Mouse (Mus musculus): Measurements from ENCODE around the gene Mtr. TPM values are rescaled to one million over a fixed set of nuclear protein-coding genes. Genes with fewer than 3 reads are reported as not detected.

The Mtr gene
- 10.2 and 11.3 TPM in 2 replicates for polyA plus RNA-seq (2016; fragmentation: Nextera tagmentation; extraction: Ambion mirVana)

GRCm38 (mm10) chr13:12257391-12258380 lies at the start of gene Mtr:
TSS of gene Mtr (minus strand) at chr13:12258113.
- Histone ChIP-seq H3K9ac (replicated peaks) (peak within 1 kb of the TSS; percentile 72), H3K27me3 (no peaks in the 10 kb centered on the region), H3K4me2 (replicated peaks) (peak within 1 kb of the TSS; percentile 67), H3K9me3 (peaks cover 5% of the 10 kb centered on the region; the same call in 1 of the 2 replicates), H3K4me3 (peak within 1 kb of the TSS; percentile 76), H3K36me3 (no peaks in the 10 kb centered on the region; the same call in 1 of the 2 replicates), H3K27ac (replicated peaks) (peak within 1 kb of the TSS; percentile 86), H3K4me1 (peaks cover 13% of the 10 kb centered on the region)
- peak; percentile 100 for ATAC-seq (ENCODE audit: low FRiP score, low read depth)
- under 1% methylated on average over 69 of the region's 69 CpGs for WGBS

- Histone ChIP-seq H3K4me1 (no peaks in the 10 kb centered on the region), H3K27me3 (no peaks in the 10 kb centered on the region), H3K27ac (replicated peaks) (no peak overlapping the region), H3K9ac (replicated peaks) (no peak overlapping the region), H3K36me3 (no peaks in the 10 kb centered on the region), H3K4me2 (replicated peaks) (no peak overlapping the region), H3K9me3 (no peaks in the 10 kb centered on the region), H3K4me3 (no peak overlapping the region)
- 83% methylated on average over 4 of the region's 4 CpGs for WGBS
- no peak for ATAC-seq (ENCODE audit: low FRiP score, low read depth)
Observed at GRCm38 (mm10) chr13:12307286-12307685, 49.4 kb upstream of the Mtr start.

- no peak for ATAC-seq (ENCODE audit: low FRiP score, low read depth)
- Histone ChIP-seq H3K9me3 (no peaks in the 10 kb centered on the region), H3K9ac (replicated peaks) (no peak overlapping the region), H3K27ac (replicated peaks) (no peak overlapping the region), H3K27me3 (no peaks in the 10 kb centered on the region), H3K4me3 (no peak overlapping the region), H3K36me3 (no peaks in the 10 kb centered on the region), H3K4me2 (replicated peaks) (no peak overlapping the region), H3K4me1 (no peaks in the 10 kb centered on the region)
- WGBS, result 84% methylated on average over 8 of the region's 8 CpGs
Observed at GRCm38 (mm10) chr13:12305540-12305939, 47.6 kb upstream of the Mtr start.

GRCm38 (mm10) chr13:12304991-12305390 lies 47.1 kb upstream of the Mtr start:
- Histone ChIP-seq H3K27me3 (no peaks in the 10 kb centered on the region), H3K36me3 (no peaks in the 10 kb centered on the region), H3K4me2 (replicated peaks) (no peak overlapping the region), H3K9ac (replicated peaks) (no peak overlapping the region), H3K4me1 (no peaks in the 10 kb centered on the region), H3K27ac (replicated peaks) (no peak overlapping the region), H3K4me3 (no peak overlapping the region), H3K9me3 (no peaks in the 10 kb centered on the region)
- no peak for ATAC-seq (ENCODE audit: low FRiP score, low read depth)
- WGBS, result 93% methylated on average over 5 of the region's 5 CpGs

- no peaks in the 10 kb centered on the region for H3K4me1 ChIP-seq
- no peak overlapping the region for H3K4me3 ChIP-seq
- H3K9ac ChIP-seq (replicated peaks), result no peak overlapping the region
- H3K9me3 ChIP-seq, result no peaks in the 10 kb centered on the region
- ATAC-seq (ENCODE audit: low FRiP score, low read depth), result no peak
- 86% methylated on average over 6 of the region's 6 CpGs for WGBS
- H3K27ac ChIP-seq (replicated peaks), result no peak overlapping the region
- no peaks in the 10 kb centered on the region for H3K36me3 ChIP-seq
- H3K4me2 ChIP-seq (replicated peaks), result no peak overlapping the region
- H3K27me3 ChIP-seq, result no peaks in the 10 kb centered on the region
Observed at GRCm38 (mm10) chr13:12297777-12298176, 39.9 kb upstream of the Mtr start.

- no peak for ATAC-seq (ENCODE audit: low FRiP score, low read depth)
Observed at GRCm38 (mm10) chr13:12296701-12297100, 38.8 kb upstream of the Mtr start.

GRCm38 (mm10) chr13:12293810-12294209 lies 35.9 kb upstream of the Mtr start:
- H3K9me3 ChIP-seq, result no peaks in the 10 kb centered on the region
- H3K4me1 ChIP-seq, result no peaks in the 10 kb centered on the region
- no peaks in the 10 kb centered on the region for H3K27me3 ChIP-seq
- no peak overlapping the region for H3K27ac ChIP-seq (replicated peaks)
- no peak overlapping the region for H3K4me2 ChIP-seq (replicated peaks)
- ATAC-seq (ENCODE audit: low FRiP score, low read depth), result no peak
- H3K36me3 ChIP-seq, result no peaks in the 10 kb centered on the region
- no peak overlapping the region for H3K9ac ChIP-seq (replicated peaks)
- no peak overlapping the region for H3K4me3 ChIP-seq
- WGBS, result 88% methylated on average over 7 of the region's 7 CpGs

More at GRCm38 (mm10) chr13:12296701-12297100, 38.8 kb upstream of the Mtr start:
- Histone ChIP-seq H3K27me3 (no peaks in the 10 kb centered on the region), H3K4me1 (no peaks in the 10 kb centered on the region), H3K4me2 (replicated peaks) (no peak overlapping the region), H3K9ac (replicated peaks) (no peak overlapping the region), H3K36me3 (no peaks in the 10 kb centered on the region), H3K9me3 (no peaks in the 10 kb centered on the region), H3K27ac (replicated peaks) (no peak overlapping the region), H3K4me3 (no peak overlapping the region)
- 85% methylated on average over 3 of the region's 3 CpGs for WGBS

- no peaks in the 10 kb centered on the region for H3K27me3 ChIP-seq
- H3K9me3 ChIP-seq, result no peaks in the 10 kb centered on the region
- 93% methylated on average over 7 of the region's 7 CpGs for WGBS
- H3K27ac ChIP-seq (replicated peaks), result no peak overlapping the region
- no peaks in the 10 kb centered on the region for H3K36me3 ChIP-seq
- H3K4me1 ChIP-seq, result no peaks in the 10 kb centered on the region
- ATAC-seq (ENCODE audit: low FRiP score, low read depth), result no peak
- H3K4me2 ChIP-seq (replicated peaks), result no peak overlapping the region
- no peak overlapping the region for H3K9ac ChIP-seq (replicated peaks)
- no peak overlapping the region for H3K4me3 ChIP-seq
Observed at GRCm38 (mm10) chr13:12290700-12291099, 32.8 kb upstream of the Mtr start.

- 93% methylated on average over 11 of the region's 11 CpGs for WGBS
- no peak overlapping the region for H3K4me2 ChIP-seq (replicated peaks)
- no peak overlapping the region for H3K27ac ChIP-seq (replicated peaks)
- ATAC-seq (ENCODE audit: low FRiP score, low read depth), result no peak
- H3K9ac ChIP-seq (replicated peaks), result no peak overlapping the region
- H3K4me1 ChIP-seq, result no peaks in the 10 kb centered on the region
- H3K27me3 ChIP-seq, result no peaks in the 10 kb centered on the region
- H3K36me3 ChIP-seq, result no peaks in the 10 kb centered on the region
- no peaks in the 10 kb centered on the region for H3K9me3 ChIP-seq
- H3K4me3 ChIP-seq, result no peak overlapping the region
Observed at GRCm38 (mm10) chr13:12284528-12284927, 26.6 kb upstream of the Mtr start.

- Histone ChIP-seq H3K27me3 (no peaks in the 10 kb centered on the region), H3K4me2 (replicated peaks) (no peak overlapping the region), H3K9ac (replicated peaks) (no peak overlapping the region), H3K27ac (replicated peaks) (no peak overlapping the region), H3K4me1 (no peaks in the 10 kb centered on the region), H3K9me3 (no peaks in the 10 kb centered on the region), H3K4me3 (no peak overlapping the region), H3K36me3 (no peaks in the 10 kb centered on the region)
- ATAC-seq (ENCODE audit: low FRiP score, low read depth), result no peak
- WGBS, result 85% methylated on average over 3 of the region's 3 CpGs
Observed at GRCm38 (mm10) chr13:12283826-12284225, 25.9 kb upstream of the Mtr start.

GRCm38 (mm10) chr13:12274721-12275120 lies 16.8 kb upstream of the Mtr start:
- no peaks in the 10 kb centered on the region for H3K4me1 ChIP-seq
- no peak for ATAC-seq (ENCODE audit: low FRiP score, low read depth)
- H3K27ac ChIP-seq (replicated peaks), result no peak overlapping the region
- no peak overlapping the region for H3K9ac ChIP-seq (replicated peaks)
- no peaks in the 10 kb centered on the region for H3K9me3 ChIP-seq
- WGBS, result 71% methylated on average over 6 of the region's 6 CpGs
- H3K27me3 ChIP-seq, result no peaks in the 10 kb centered on the region
- no peak overlapping the region for H3K4me3 ChIP-seq
- no peaks in the 10 kb centered on the region for H3K36me3 ChIP-seq
- no peak overlapping the region for H3K4me2 ChIP-seq (replicated peaks)

GRCm38 (mm10) chr13:12274220-12274619 lies 16.3 kb upstream of the Mtr start:
- Histone ChIP-seq H3K36me3 (no peaks in the 10 kb centered on the region), H3K4me3 (no peak overlapping the region), H3K9ac (replicated peaks) (no peak overlapping the region), H3K4me2 (replicated peaks) (no peak overlapping the region), H3K27ac (replicated peaks) (no peak overlapping the region), H3K27me3 (no peaks in the 10 kb centered on the region), H3K4me1 (no peaks in the 10 kb centered on the region), H3K9me3 (no peaks in the 10 kb centered on the region)
- WGBS, result 82% methylated on average over 4 of the region's 4 CpGs
- ATAC-seq (ENCODE audit: low FRiP score, low read depth), result no peak

All from midbrain, embryonic 12.5 days (tissue).